Mouse (Mus musculus) lung, postnatal 0 days (tissue): Measurements from ENCODE around the gene Catsper1.

Experiments
- CTCF ChIP-seq: IDR thresholded peaks from 2 replicates; pipeline ENCODE4 v1.5.1; 2016; ENCODE audit warnings: antibody characterized with exemption, mild to moderate bottlenecking
- EP300 ChIP-seq: IDR thresholded peaks from 2 replicates; pipeline ENCODE4 v1.6.1; 2016; ENCODE audit warnings: antibody characterized with exemption, mild to moderate bottlenecking, control low read depth

DNA sequence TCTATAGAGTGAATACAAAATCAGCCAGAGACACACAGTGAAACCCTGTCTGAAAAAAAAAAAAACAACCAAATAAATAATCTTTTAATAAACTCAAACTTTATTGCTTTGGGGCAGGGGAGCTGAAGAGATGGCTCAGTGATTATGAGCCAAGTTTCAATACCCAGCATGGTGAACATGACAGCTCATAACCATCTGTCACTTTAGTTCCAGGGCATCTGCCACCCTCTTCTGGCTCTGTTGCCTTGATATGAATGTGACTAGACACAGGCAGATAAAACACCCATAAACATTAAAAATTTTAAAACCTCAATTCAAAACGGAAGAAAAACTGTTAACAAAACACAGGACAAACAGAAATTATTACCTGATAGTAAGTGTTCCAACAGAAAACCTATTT is 41.9 kb downstream of the Catsper1 start:
- TF ChIP-seq CTCF (no peak), EP300 (no peak)
